Comparison of ENCODE assay signal across 8 mouse cellular contexts in the genomic region with DNA sequence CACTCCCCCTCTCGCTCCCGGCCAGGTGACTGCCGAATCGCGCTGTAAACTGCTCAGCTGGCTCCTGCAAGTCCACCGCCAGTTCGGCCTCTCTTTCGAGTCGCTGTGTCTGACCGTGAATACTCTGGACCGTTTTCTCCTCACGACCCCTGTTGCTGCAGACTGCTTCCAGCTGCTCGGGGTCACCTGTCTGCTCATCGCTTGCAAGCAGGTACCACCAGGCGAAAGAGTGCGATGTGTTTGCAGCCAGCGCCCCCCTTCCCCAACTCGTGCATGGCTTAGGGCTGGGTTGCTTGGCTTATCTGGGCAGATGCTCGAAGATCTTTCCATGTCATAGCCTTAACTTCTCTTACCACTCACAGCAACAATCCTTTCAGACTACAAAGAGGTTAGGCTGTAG. TPM values are rescaled to one million over a fixed set of nuclear protein-coding genes. Genes with fewer than 3 reads are reported as not detected.
DNase-seq lines count a peak whose midpoint lies in the region; ATAC-seq and TF ChIP-seq lines count a peak whose summit lies in the region.

No protein-coding gene starts in this region.

- peak overlapping the region; percentile 21; the same call in 1 of the 2 replicates for H3K4me3 ChIP-seq in left cerebral cortex, adult 2 months
- H3K4me3 ChIP-seq in embryonic facial prominence, embryonic 13.5 days: peak overlapping the region; percentile 56
- peak overlapping the region; percentile 49 for H3K4me3 ChIP-seq in intestine, embryonic 15.5 days (replicated peaks)
- H3K4me3 ChIP-seq in neural tube, embryonic 11.5 days (ENCODE audit: low read depth, low read length): no peak overlapping the region

- TF ChIP-seq CTCF in left cerebral cortex, adult 2 months (IDR thresholded peaks at IDR 0.05): no peak

- under 1% methylated on average over 19 of the region's 19 CpGs for WGBS in embryonic facial prominence, embryonic 13.5 days
- WGBS in intestine, embryonic 15.5 days: 1% methylated on average over 19 of the region's 19 CpGs
- WGBS in neural tube, embryonic 11.5 days: 0% methylated on average over 19 of the region's 19 CpGs

- H3K4me2 ChIP-seq in embryonic facial prominence, embryonic 13.5 days: peak overlapping the region; percentile 99
- H3K4me2 ChIP-seq in intestine, embryonic 15.5 days (replicated peaks): peak overlapping the region; percentile 93
- H3K4me2 ChIP-seq in neural tube, embryonic 11.5 days (ENCODE audit: low read depth): no peak overlapping the region; the same call in 1 of the 2 replicates

- no peak for ATAC-seq in embryonic facial prominence, embryonic 13.5 days (ENCODE audit: insufficient number of reproducible peaks, insufficient read depth, low FRiP score, low TSS enrichment, low read depth)
- no peak for ATAC-seq in intestine, embryonic 15.5 days
- ATAC-seq in neural tube, embryonic 11.5 days (ENCODE audit: insufficient read depth, low FRiP score, low TSS enrichment): no peak

- no peaks in the 10 kb centered on the region for H3K9me3 ChIP-seq in embryonic facial prominence, embryonic 13.5 days
- no peaks in the 10 kb centered on the region for H3K9me3 ChIP-seq in intestine, embryonic 15.5 days
- no peaks in the 10 kb centered on the region for H3K9me3 ChIP-seq in neural tube, embryonic 11.5 days (ENCODE audit: control insufficient read depth, low read length)

- no peak for DNase-seq in left cerebral cortex, adult 2 months (ENCODE audit: extremely low spot score in 1 of 2, low spot score in 2 of 2)
- DNase-seq in left cerebral cortex, adult 11 months (ENCODE audit: low spot score): no peak
- peak; percentile 35 for DNase-seq in neural tube, embryonic 11.5 days (ENCODE audit: low spot score)
- no peak for DNase-seq in gastrocnemius, adult 8-10 months (ENCODE audit: low spot score in 2 of 2)
- DNase-seq in thymus, postnatal 10 days (ENCODE audit: low spot score in 2 of 2): no peak
- DNase-seq in gastrocnemius, adult 18-20 months (ENCODE audit: low spot score): no peak

- peaks cover 88% of the 10 kb centered on the region for H3K27me3 ChIP-seq in embryonic facial prominence, embryonic 13.5 days
- peaks cover 80% of the 10 kb centered on the region for H3K27me3 ChIP-seq in intestine, embryonic 15.5 days (replicated peaks)
- H3K27me3 ChIP-seq in neural tube, embryonic 11.5 days (ENCODE audit: control insufficient read depth, insufficient read depth, low read length): peaks cover 78% of the 10 kb centered on the region

- H3K27ac ChIP-seq in left cerebral cortex, adult 2 months: no peak overlapping the region
- no peak overlapping the region for H3K27ac ChIP-seq in embryonic facial prominence, embryonic 13.5 days
- no peak overlapping the region for H3K27ac ChIP-seq in intestine, embryonic 15.5 days
- H3K27ac ChIP-seq in neural tube, embryonic 11.5 days (ENCODE audit: low read depth, low read length): no peak overlapping the region

- H3K36me3 ChIP-seq in embryonic facial prominence, embryonic 13.5 days: no peaks in the 10 kb centered on the region
- no peaks in the 10 kb centered on the region for H3K36me3 ChIP-seq in intestine, embryonic 15.5 days
- H3K36me3 ChIP-seq in neural tube, embryonic 11.5 days (ENCODE audit: control insufficient read depth, insufficient read depth, low read length): no peaks in the 10 kb centered on the region

- H3K4me1 ChIP-seq in embryonic facial prominence, embryonic 13.5 days: peaks cover 46% of the 10 kb centered on the region
- H3K4me1 ChIP-seq in intestine, embryonic 15.5 days (replicated peaks): peaks cover 34% of the 10 kb centered on the region
- peaks cover 24% of the 10 kb centered on the region for H3K4me1 ChIP-seq in neural tube, embryonic 11.5 days (ENCODE audit: control insufficient read depth, insufficient read depth, low read length)

- intact Hi-C loops in left cerebral cortex, adult 2 months (cut with DNase I): loop anchor here (2.0 kb wide), 1 partner anchor 48 kb away; no protein-coding TSS in a partner anchor

- H3K9ac ChIP-seq in embryonic facial prominence, embryonic 13.5 days: 0 out of 2 replicates have a peak overlapping the region, but pooled peaks have one; percentile 40
- H3K9ac ChIP-seq in intestine, embryonic 15.5 days: no peak overlapping the region
- no peak overlapping the region for H3K9ac ChIP-seq in neural tube, embryonic 11.5 days (ENCODE audit: low read length)

RNA-seq across cellular contexts. Expression of a gene that starts 1.3 kb away (rescaled TPM):
- total RNA-seq in left cerebral cortex, adult 2 months (2021): 1 to 10 TPM; 1.5 to 2.0 TPM
- polyA plus RNA-seq in embryonic facial prominence, embryonic 13.5 days (2015; fragmentation: Nextera tagmentation; extraction: Ambion mirVana): 0.63 and 1.1 TPM in 2 replicates
- 0.27 and 0.34 TPM in 2 replicates for polyA plus RNA-seq in intestine, embryonic 15.5 days (2015; fragmentation: Nextera tagmentation; extraction: Ambion mirVana)
- polyA plus RNA-seq in neural tube, embryonic 11.5 days (2014; fragmentation: Nextera tagmentation; extraction: Ambion mirVana): 0.12 and 0.50 TPM in 2 replicates
- not detected for total RNA-seq in gastrocnemius, adult 8-10 months (2022)
- not detected for total RNA-seq in gastrocnemius, adult 18-20 months (2021)

RNA-seq across cellular contexts. Expression of a gene that starts 4.8 kb away (rescaled TPM):
- total RNA-seq in left cerebral cortex, adult 2 months (2021): under 1 TPM; 0.36 to 0.37 TPM
- 0.21 and 0.34 TPM in 2 replicates for polyA plus RNA-seq in embryonic facial prominence, embryonic 13.5 days (2015; fragmentation: Nextera tagmentation; extraction: Ambion mirVana)
- polyA plus RNA-seq in intestine, embryonic 15.5 days (2015; fragmentation: Nextera tagmentation; extraction: Ambion mirVana): 0.09 TPM in 1 of 2 replicates, not detected in the other
- not detected in 2 replicates for polyA plus RNA-seq in neural tube, embryonic 11.5 days (2014; fragmentation: Nextera tagmentation; extraction: Ambion mirVana)
- not detected for total RNA-seq in gastrocnemius, adult 8-10 months (2022)
- not detected for total RNA-seq in gastrocnemius, adult 18-20 months (2021)

RNA-seq across cellular contexts. Expression of a gene that starts 46.0 kb away (rescaled TPM):
- total RNA-seq in left cerebral cortex, adult 2 months (2021): under 1 TPM in 1 of 2 experiments, not detected in 1; 0.29 TPM
- 0.14 TPM in 1 of 2 replicates, not detected in the other for polyA plus RNA-seq in embryonic facial prominence, embryonic 13.5 days (2015; fragmentation: Nextera tagmentation; extraction: Ambion mirVana)
- polyA plus RNA-seq in intestine, embryonic 15.5 days (2015; fragmentation: Nextera tagmentation; extraction: Ambion mirVana): not detected in 2 replicates
- 0.16 TPM in 1 of 2 replicates, not detected in the other for polyA plus RNA-seq in neural tube, embryonic 11.5 days (2014; fragmentation: Nextera tagmentation; extraction: Ambion mirVana)
- not detected for total RNA-seq in gastrocnemius, adult 8-10 months (2022)
- not detected for total RNA-seq in gastrocnemius, adult 18-20 months (2021)

RNA-seq across cellular contexts. Expression of a gene that starts 57.3 kb away (rescaled TPM):
- total RNA-seq in left cerebral cortex, adult 2 months (2021): 1 to 10 TPM; 8.1 to 8.5 TPM
- 181 and 205 TPM in 2 replicates for polyA plus RNA-seq in embryonic facial prominence, embryonic 13.5 days (2015; fragmentation: Nextera tagmentation; extraction: Ambion mirVana)
- 106 and 119 TPM in 2 replicates for polyA plus RNA-seq in intestine, embryonic 15.5 days (2015; fragmentation: Nextera tagmentation; extraction: Ambion mirVana)
- polyA plus RNA-seq in neural tube, embryonic 11.5 days (2014; fragmentation: Nextera tagmentation; extraction: Ambion mirVana): 95.2 and 101 TPM in 2 replicates
- 1 to 10 TPM; 2.9 to 5.1 (median 4.2) TPM for total RNA-seq in gastrocnemius, adult 8-10 months (2022)
- 1 to 10 TPM; 4.2 to 4.9 TPM for total RNA-seq in gastrocnemius, adult 18-20 months (2021)
